Comparison of ENCODE assay signal across 8 mouse cellular contexts in genomic region chr8:70607603-70607897, GRCm38 (mm10). TPM values are rescaled to one million over a fixed set of nuclear protein-coding genes. Genes with fewer than 3 reads are reported as not detected.
DNase-seq lines count a peak whose midpoint lies in the region; ATAC-seq and TF ChIP-seq lines count a peak whose summit lies in the region.

No protein-coding gene starts in this region.

- no peaks in the 10 kb centered on the region for H3K27me3 ChIP-seq in heart, embryonic 14.5 days (ENCODE audit: control insufficient read depth, insufficient read depth, low read length)
- H3K27me3 ChIP-seq in ES-Bruce4 (ENCODE audit: control insufficient read depth, insufficient read depth, low read length, poor library complexity, severe bottlenecking) = no peaks in the 10 kb centered on the region
- peaks cover 19% of the 10 kb centered on the region; the same call in 1 of the 2 replicates for H3K27me3 ChIP-seq in forebrain, embryonic 12.5 days
- no peaks in the 10 kb centered on the region for H3K27me3 ChIP-seq in liver, embryonic 14.5 days (ENCODE audit: control insufficient read depth, insufficient read depth, low read length)

- intact Hi-C loops in heart, postnatal 36 days (cut with DNase I) = no loop called here

- peak overlapping the region; percentile 64 to 94 for H3K4me3 ChIP-seq in heart, embryonic 14.5 days (ENCODE audit: control insufficient read depth in 1 of 2, insufficient read depth in 1 of 2, low read depth in 1 of 2, low read length in 2 of 2)
- peak overlapping the region; percentile 93 for H3K4me3 ChIP-seq in ES-Bruce4 (ENCODE audit: low read depth, low read length)
- peak overlapping the region; percentile 88 for H3K4me3 ChIP-seq in forebrain, embryonic 12.5 days (replicated peaks)
- H3K4me3 ChIP-seq in liver, embryonic 14.5 days (ENCODE audit: insufficient read depth in 1 of 2, low read depth in 2 of 2, low read length in 2 of 2) = peak overlapping the region; percentile 65 to 78

- no peak for DNase-seq in heart, postnatal 36 days
- DNase-seq in liver, embryonic 14.5 days (ENCODE audit: low read depth in 3 of 3, low spot score in 3 of 3) = no peak
- no peak for DNase-seq in urinary bladder, adult 2 months (ENCODE audit: low spot score)
- no peak for DNase-seq in retina, postnatal 1 day
- DNase-seq in embryo, embryonic 11 days = no peak

- TF ChIP-seq CTCF in ES-Bruce4 (IDR thresholded peaks at IDR 0.05; ENCODE audit: low read depth, low read length) = no peak
- TF ChIP-seq CTCF in liver, embryonic 14.5 days (IDR thresholded peaks at IDR 0.05; ENCODE audit: low read depth) = no peak

- TF ChIP-seq POLR2A in ES-Bruce4 (IDR thresholded peaks at IDR 0.05; ENCODE audit: insufficient read depth, low read length) = no peak

- 32% methylated on average over 6 of the region's 6 CpGs for WGBS in heart, embryonic 14.5 days
- 25% methylated on average over 6 of the region's 6 CpGs for WGBS in forebrain, embryonic 12.5 days
- WGBS in liver, embryonic 14.5 days (ENCODE audit: insufficient replicate concordance) = 13% methylated on average over 6 of the region's 6 CpGs

- H3K9ac ChIP-seq in heart, embryonic 14.5 days (ENCODE audit: low read length) = peak overlapping the region; percentile 82
- peak overlapping the region; percentile 95 for H3K9ac ChIP-seq in ES-Bruce4 (ENCODE audit: low read depth, poor library complexity, severe bottlenecking)
- peak overlapping the region; percentile 87 for H3K9ac ChIP-seq in forebrain, embryonic 12.5 days
- peak overlapping the region; percentile 79 for H3K9ac ChIP-seq in liver, embryonic 14.5 days (replicated peaks)

- H3K4me1 ChIP-seq in heart, embryonic 14.5 days (ENCODE audit: control insufficient read depth in 2 of 2, insufficient read depth in 2 of 2, low read length in 2 of 2) = peaks cover 20 to 26% of the 10 kb centered on the region in 2 experiments; a peak in 3 of 4 replicates
- peaks cover 8% of the 10 kb centered on the region for H3K4me1 ChIP-seq in ES-Bruce4 (ENCODE audit: control insufficient read depth, insufficient read depth, low read length)
- H3K4me1 ChIP-seq in forebrain, embryonic 12.5 days = peaks cover 71% of the 10 kb centered on the region
- peaks cover 17 to 24% of the 10 kb centered on the region in 2 experiments for H3K4me1 ChIP-seq in liver, embryonic 14.5 days (replicated peaks; ENCODE audit: control insufficient read depth in 2 of 2, insufficient read depth in 2 of 2, low read length in 1 of 2)

- peak overlapping the region in 1 of 2 experiments; percentile 94; a peak in 1 of 4 replicates for H3K27ac ChIP-seq in heart, embryonic 14.5 days (replicated peaks in 1 of 2; ENCODE audit: control insufficient read depth in 1 of 2, insufficient read depth in 1 of 2, low read depth in 2 of 2, low read length in 2 of 2)
- no peak overlapping the region for H3K27ac ChIP-seq in ES-Bruce4 (ENCODE audit: insufficient read depth, low read length)
- H3K27ac ChIP-seq in forebrain, embryonic 12.5 days = 0 out of 2 replicates have a peak overlapping the region, but pooled peaks have one; percentile 90
- 0 out of 2 replicates have a peak overlapping the region, but pooled peaks have one; percentile 24 for H3K27ac ChIP-seq in liver, embryonic 14.5 days

- H3K4me2 ChIP-seq in heart, embryonic 14.5 days (ENCODE audit: low read length) = peak overlapping the region; percentile 99
- H3K4me2 ChIP-seq in forebrain, embryonic 12.5 days = peak overlapping the region; percentile 84
- peak overlapping the region; percentile 91 for H3K4me2 ChIP-seq in liver, embryonic 14.5 days (ENCODE audit: low read depth)

- H3K9me3 ChIP-seq in heart, embryonic 14.5 days (ENCODE audit: control insufficient read depth, low read length) = no peaks in the 10 kb centered on the region
- no peaks in the 10 kb centered on the region for H3K9me3 ChIP-seq in ES-Bruce4 (replicated peaks; ENCODE audit: control insufficient read depth, insufficient read depth, low read length, poor library complexity, severe bottlenecking)
- H3K9me3 ChIP-seq in forebrain, embryonic 12.5 days = no peaks in the 10 kb centered on the region
- no peaks in the 10 kb centered on the region for H3K9me3 ChIP-seq in liver, embryonic 14.5 days (ENCODE audit: control insufficient read depth, low read length)

- H3K36me3 ChIP-seq in heart, embryonic 14.5 days (ENCODE audit: control insufficient read depth, insufficient read depth, low read length) = peaks cover 6% of the 10 kb centered on the region; the same call in 1 of the 2 replicates
- no peaks in the 10 kb centered on the region; the same call in 1 of the 2 replicates for H3K36me3 ChIP-seq in ES-Bruce4 (ENCODE audit: control insufficient read depth, insufficient read depth, low read length, poor library complexity, severe bottlenecking)
- peaks cover 3% of the 10 kb centered on the region for H3K36me3 ChIP-seq in forebrain, embryonic 12.5 days (replicated peaks)
- peaks cover 2% of the 10 kb centered on the region; the same call in 1 of the 2 replicates for H3K36me3 ChIP-seq in liver, embryonic 14.5 days (replicated peaks; ENCODE audit: control insufficient read depth, insufficient read depth, low read depth)

- TF ChIP-seq EP300 in ES-Bruce4 (IDR thresholded peaks at IDR 0.05; ENCODE audit: insufficient read depth, low read depth, low read length) = 0 out of 2 replicates have a peak, but pooled peaks have one; percentile 5
- TF ChIP-seq EP300 in liver, embryonic 14.5 days (IDR thresholded peaks at IDR 0.05; ENCODE audit: low read depth) = no peak

- no peak for ATAC-seq in heart, embryonic 14.5 days (ENCODE audit: insufficient number of reproducible peaks, insufficient read depth, low FRiP score, low read depth)
- no peak for ATAC-seq in forebrain, embryonic 12.5 days (ENCODE audit: low FRiP score)
- ATAC-seq in liver, embryonic 14.5 days (ENCODE audit: insufficient read depth) = no peak

RNA-seq across cellular contexts. Expression of gene Ssbp4, which starts 1.1 kb away (rescaled TPM):
- 83.7 and 85.8 TPM in 2 replicates for polyA plus RNA-seq in heart, embryonic 14.5 days (2014; fragmentation: Nextera tagmentation; extraction: Ambion mirVana)
- 10 to 100 TPM; 28.9 to 35.0 TPM for total RNA-seq in heart, postnatal 36 days (2021)
- polyA plus RNA-seq in ES-Bruce4 (2011; ENCODE audit: insufficient read depth, insufficient read length, low read depth, missing spikeins) = 49.9 and 50.2 TPM in 2 replicates
- polyA plus RNA-seq in forebrain, embryonic 12.5 days (2016; fragmentation: Nextera tagmentation; extraction: Ambion mirVana) = 97.4 and 106 TPM in 2 replicates
- 36.3 and 50.8 TPM in 2 replicates for polyA plus RNA-seq in liver, embryonic 14.5 days (2012; rRNA removed)
- polyA plus RNA-seq in liver, embryonic 14.5 days (2014; fragmentation: Nextera tagmentation; extraction: Ambion mirVana) = 49.5 and 61.7 TPM in 2 replicates
- polyA plus RNA-seq in urinary bladder, adult 2 months (2012; rRNA removed) = 73.5 and 74.6 TPM in 2 replicates

RNA-seq across cellular contexts. Expression of gene Lrrc25, which starts 8.4 kb away (rescaled TPM):
- 1.3 and 3.2 TPM in 2 replicates for polyA plus RNA-seq in heart, embryonic 14.5 days (2014; fragmentation: Nextera tagmentation; extraction: Ambion mirVana)
- 1 to 10 TPM; 1.9 to 3.0 TPM for total RNA-seq in heart, postnatal 36 days (2021)
- polyA plus RNA-seq in ES-Bruce4 (2011; ENCODE audit: insufficient read depth, insufficient read length, low read depth, missing spikeins) = not detected in 2 replicates
- 0.31 and 0.45 TPM in 2 replicates for polyA plus RNA-seq in forebrain, embryonic 12.5 days (2016; fragmentation: Nextera tagmentation; extraction: Ambion mirVana)
- polyA plus RNA-seq in liver, embryonic 14.5 days (2012; rRNA removed) = 4.3 and 5.3 TPM in 2 replicates
- polyA plus RNA-seq in liver, embryonic 14.5 days (2014; fragmentation: Nextera tagmentation; extraction: Ambion mirVana) = 4.7 TPM in 2 replicates
- polyA plus RNA-seq in urinary bladder, adult 2 months (2012; rRNA removed) = 5.2 and 6.2 TPM in 2 replicates

RNA-seq across cellular contexts. Expression of gene Isyna1, which starts 13.4 kb away (rescaled TPM):
- 59.5 and 69.8 TPM in 2 replicates for polyA plus RNA-seq in heart, embryonic 14.5 days (2014; fragmentation: Nextera tagmentation; extraction: Ambion mirVana)
- 10 to 100 TPM; 22.2 to 25.8 TPM for total RNA-seq in heart, postnatal 36 days (2021)
- polyA plus RNA-seq in ES-Bruce4 (2011; ENCODE audit: insufficient read depth, insufficient read length, low read depth, missing spikeins) = 61.5 and 72.3 TPM in 2 replicates
- 101 and 107 TPM in 2 replicates for polyA plus RNA-seq in forebrain, embryonic 12.5 days (2016; fragmentation: Nextera tagmentation; extraction: Ambion mirVana)
- 61.3 and 62.4 TPM in 2 replicates for polyA plus RNA-seq in liver, embryonic 14.5 days (2012; rRNA removed)
- polyA plus RNA-seq in liver, embryonic 14.5 days (2014; fragmentation: Nextera tagmentation; extraction: Ambion mirVana) = 30.2 and 34.2 TPM in 2 replicates
- 37.9 and 49.6 TPM in 2 replicates for polyA plus RNA-seq in urinary bladder, adult 2 months (2012; rRNA removed)

RNA-seq across cellular contexts. Expression of gene Gdf15, which starts 24.7 kb away (rescaled TPM):
- 1.1 TPM in 2 replicates for polyA plus RNA-seq in heart, embryonic 14.5 days (2014; fragmentation: Nextera tagmentation; extraction: Ambion mirVana)
- 1 to 10 TPM in 1 of 2 experiments, under 1 TPM in 1; 0.22 to 1.6 TPM for total RNA-seq in heart, postnatal 36 days (2021)
- polyA plus RNA-seq in ES-Bruce4 (2011; ENCODE audit: insufficient read depth, insufficient read length, low read depth, missing spikeins) = 1.9 and 2.1 TPM in 2 replicates
- 0.14 TPM in 1 of 2 replicates, not detected in the other for polyA plus RNA-seq in forebrain, embryonic 12.5 days (2016; fragmentation: Nextera tagmentation; extraction: Ambion mirVana)
- 6.3 and 9.0 TPM in 2 replicates for polyA plus RNA-seq in liver, embryonic 14.5 days (2012; rRNA removed)
- 1.2 and 2.8 TPM in 2 replicates for polyA plus RNA-seq in liver, embryonic 14.5 days (2014; fragmentation: Nextera tagmentation; extraction: Ambion mirVana)
- polyA plus RNA-seq in urinary bladder, adult 2 months (2012; rRNA removed) = 0.84 and 1.1 TPM in 2 replicates

RNA-seq across cellular contexts. Expression of gene Pgpep1, which starts 52.6 kb away (rescaled TPM):
- polyA plus RNA-seq in heart, embryonic 14.5 days (2014; fragmentation: Nextera tagmentation; extraction: Ambion mirVana) = 39.7 and 46.6 TPM in 2 replicates
- total RNA-seq in heart, postnatal 36 days (2021) = 10 to 100 TPM; 39.6 to 44.9 TPM
- 30.2 and 44.4 TPM in 2 replicates for polyA plus RNA-seq in ES-Bruce4 (2011; ENCODE audit: insufficient read depth, insufficient read length, low read depth, missing spikeins)
- 69.3 and 70.4 TPM in 2 replicates for polyA plus RNA-seq in forebrain, embryonic 12.5 days (2016; fragmentation: Nextera tagmentation; extraction: Ambion mirVana)
- polyA plus RNA-seq in liver, embryonic 14.5 days (2012; rRNA removed) = 7.6 and 8.6 TPM in 2 replicates
- polyA plus RNA-seq in liver, embryonic 14.5 days (2014; fragmentation: Nextera tagmentation; extraction: Ambion mirVana) = 19.8 and 23.5 TPM in 2 replicates
- 19.2 and 20.6 TPM in 2 replicates for polyA plus RNA-seq in urinary bladder, adult 2 months (2012; rRNA removed)
